Mouse (Mus musculus): ENCODE results near the gene Tnnc1. TPM values are rescaled to one million over a fixed set of nuclear protein-coding genes. Genes with fewer than 3 reads are reported as not detected.
A peak's percentile ranks its signal among the peaks of the same experiment; 100 is the strongest.

Gene Tnnc1
- polyA plus RNA-seq, 1 experiment from 2014 or later, result 1.6 TPM

DNA sequence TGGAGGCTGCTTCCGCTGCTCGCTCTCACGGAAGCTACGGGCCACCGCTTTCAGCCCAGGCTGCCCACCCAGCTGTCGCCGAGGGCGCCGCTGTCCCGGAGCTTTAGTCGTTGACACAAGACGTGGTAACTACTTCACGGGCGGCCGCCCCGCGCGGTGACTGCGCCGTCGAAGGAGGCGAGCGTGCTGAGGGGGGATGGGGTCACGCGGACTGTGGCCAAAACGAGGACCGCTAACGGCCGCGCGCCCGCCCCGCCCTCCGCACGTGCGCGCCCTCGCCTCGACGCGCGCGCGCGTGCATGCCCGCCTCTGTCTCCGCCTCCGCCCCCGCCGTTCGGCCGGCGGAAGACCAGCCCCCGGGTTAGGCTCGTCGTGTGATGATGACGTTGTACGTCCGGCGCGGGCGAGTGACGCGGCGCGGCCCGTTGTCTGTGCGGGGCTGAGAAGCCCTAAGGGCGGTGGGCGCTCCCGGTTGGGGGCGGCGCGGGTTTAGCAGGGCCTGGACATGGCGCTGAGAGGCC, 43.0 kb downstream of the Tnnc1 start, which contains the start of the genes Phf7 and Bap1:
Phf7 (minus strand) TSS at position 234 of the 521 bp plus-strand sequence.
Bap1 (plus strand) TSS at position 367 of the 521 bp plus-strand sequence.
- Histone ChIP-seq H3K9me3 (ENCODE audit: control insufficient read depth) (no peaks in the 10 kb centered on the region), H3K9ac (ENCODE audit: low read depth, low read length) (peak within 1 kb of the TSS; percentile 85), H3K4me2 (replicated peaks; ENCODE audit: low read depth) (peak within 1 kb of the TSS; percentile 81), H3K4me1 (replicated peaks; ENCODE audit: control insufficient read depth, insufficient read depth, low read length) (no peaks in the 10 kb centered on the region), H3K27ac (ENCODE audit: low read depth, low read length) (peak within 1 kb of the TSS; percentile 85), H3K36me3 (ENCODE audit: control insufficient read depth, insufficient read depth) (peaks cover 30% of the 10 kb centered on the region), H3K4me3 (ENCODE audit: low read depth, low read length) (peak within 1 kb of the TSS; percentile 71), H3K27me3 (replicated peaks; ENCODE audit: control insufficient read depth, insufficient read depth, low read length) (no peaks in the 10 kb centered on the region)
- under 1% methylated on average over 75 of the region's 75 CpGs for WGBS
- TF ChIP-seq CTCF (IDR thresholded peaks at IDR 0.05; ENCODE audit: low read depth), result peak; percentile 24
- peak; percentile 95 for ATAC-seq

DNA sequence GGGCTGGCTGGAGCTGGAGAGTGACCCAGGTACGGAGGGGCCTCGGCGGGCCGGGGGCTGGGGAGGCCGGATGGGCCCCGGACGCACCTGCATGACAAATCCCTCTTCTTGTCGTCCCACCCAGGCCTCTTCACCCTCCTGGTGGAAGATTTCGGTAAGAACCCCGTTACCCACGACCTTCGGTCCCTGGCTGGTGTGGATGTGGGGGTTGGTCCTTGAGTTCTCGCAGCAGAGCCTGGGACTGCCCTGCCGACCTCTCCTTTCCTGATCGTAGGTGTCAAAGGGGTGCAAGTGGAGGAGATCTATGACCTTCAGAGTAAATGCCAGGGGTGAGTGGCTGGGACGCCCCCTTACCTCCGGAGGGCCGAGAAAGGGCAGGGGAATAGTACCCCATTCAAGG, 43.5 kb downstream of the Tnnc1 start:
- Histone ChIP-seq H3K27ac (ENCODE audit: low read depth, low read length) (0 out of 2 replicates have a peak overlapping the region, but pooled peaks have one; percentile 2), H3K9me3 (ENCODE audit: control insufficient read depth) (no peaks in the 10 kb centered on the region), H3K4me1 (replicated peaks; ENCODE audit: control insufficient read depth, insufficient read depth, low read length) (no peaks in the 10 kb centered on the region), H3K4me2 (replicated peaks; ENCODE audit: low read depth) (peak overlapping the region; percentile 81), H3K9ac (ENCODE audit: low read depth, low read length) (peak overlapping the region; percentile 85), H3K36me3 (ENCODE audit: control insufficient read depth, insufficient read depth) (peaks cover 34% of the 10 kb centered on the region), H3K27me3 (replicated peaks; ENCODE audit: control insufficient read depth, insufficient read depth, low read length) (no peaks in the 10 kb centered on the region), H3K4me3 (ENCODE audit: low read depth, low read length) (peak overlapping the region; percentile 71)
- under 1% methylated on average over 18 of the region's 18 CpGs for WGBS
- ATAC-seq, result peak; percentile 23
- TF ChIP-seq CTCF (IDR thresholded peaks at IDR 0.05; ENCODE audit: low read depth), result no peak

DNA sequence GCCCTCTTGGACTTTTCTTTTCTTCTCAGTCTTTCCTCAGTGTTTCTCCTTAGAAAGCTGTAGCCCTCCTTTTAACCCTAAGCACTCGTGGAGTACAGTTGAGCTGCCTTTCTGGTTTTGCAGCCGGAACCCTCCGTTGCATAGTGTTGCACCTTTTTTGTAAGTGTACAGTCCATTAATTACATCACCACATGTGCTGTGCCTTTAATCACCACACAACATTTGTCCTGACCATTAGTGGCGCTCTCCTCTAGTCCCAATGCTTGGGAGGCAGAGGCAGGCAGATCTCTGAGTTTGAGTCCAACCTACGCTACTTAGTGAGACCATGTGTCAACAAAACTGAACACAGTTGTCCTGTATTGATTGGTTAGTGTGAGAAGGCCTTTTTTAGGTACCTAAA, 44.0 kb downstream of the Tnnc1 start:
- H3K36me3 ChIP-seq (ENCODE audit: control insufficient read depth, insufficient read depth), result peaks cover 39% of the 10 kb centered on the region
- H3K4me1 ChIP-seq (replicated peaks; ENCODE audit: control insufficient read depth, insufficient read depth, low read length), result no peaks in the 10 kb centered on the region
- H3K27me3 ChIP-seq (replicated peaks; ENCODE audit: control insufficient read depth, insufficient read depth, low read length), result no peaks in the 10 kb centered on the region
- 82% methylated on average over 5 of the region's 5 CpGs for WGBS
- TF ChIP-seq CTCF (IDR thresholded peaks at IDR 0.05; ENCODE audit: low read depth), result no peak
- H3K27ac ChIP-seq (ENCODE audit: low read depth, low read length), result no peak overlapping the region
- ATAC-seq, result no peak
- peak overlapping the region; percentile 71 for H3K4me3 ChIP-seq (ENCODE audit: low read depth, low read length)
- no peaks in the 10 kb centered on the region for H3K9me3 ChIP-seq (ENCODE audit: control insufficient read depth)
- peak overlapping the region; percentile 81 for H3K4me2 ChIP-seq (replicated peaks; ENCODE audit: low read depth)
- peak overlapping the region; percentile 85 for H3K9ac ChIP-seq (ENCODE audit: low read depth, low read length)

DNA sequence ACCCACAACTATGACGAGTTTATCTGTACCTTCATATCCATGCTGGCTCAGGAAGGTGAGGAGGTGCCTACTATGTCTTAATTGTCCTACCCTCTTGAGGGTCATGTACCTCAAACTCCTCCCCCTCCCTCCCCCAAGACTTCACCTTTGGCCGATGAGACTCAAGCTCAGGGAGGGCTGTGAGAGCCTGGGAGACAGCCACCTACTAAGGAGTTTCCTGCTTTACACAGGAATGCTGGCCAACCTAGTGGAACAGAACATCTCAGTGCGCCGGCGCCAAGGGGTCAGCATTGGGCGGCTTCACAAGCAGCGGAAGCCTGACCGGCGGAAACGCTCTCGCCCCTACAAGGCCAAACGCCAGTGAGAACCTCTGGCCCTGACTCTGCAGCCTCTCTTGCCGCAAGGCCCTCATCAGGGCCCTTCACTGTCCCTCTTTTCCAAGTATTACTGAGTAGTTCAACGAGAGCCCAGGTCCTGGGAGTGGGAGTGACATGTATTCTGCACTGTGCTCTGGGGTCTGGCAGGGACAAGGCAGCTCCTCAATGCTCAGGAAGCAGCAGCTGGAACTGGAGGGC, 50.5 kb downstream of the Tnnc1 start:
- Histone ChIP-seq H3K4me3 (ENCODE audit: low read depth, low read length) (no peak overlapping the region), H3K9me3 (ENCODE audit: control insufficient read depth) (no peaks in the 10 kb centered on the region), H3K27ac (ENCODE audit: low read depth, low read length) (no peak overlapping the region), H3K9ac (ENCODE audit: low read depth, low read length) (no peak overlapping the region), H3K36me3 (ENCODE audit: control insufficient read depth, insufficient read depth) (peaks cover 75% of the 10 kb centered on the region), H3K27me3 (replicated peaks; ENCODE audit: control insufficient read depth, insufficient read depth, low read length) (no peaks in the 10 kb centered on the region), H3K4me1 (replicated peaks; ENCODE audit: control insufficient read depth, insufficient read depth, low read length) (no peaks in the 10 kb centered on the region), H3K4me2 (replicated peaks; ENCODE audit: low read depth) (no peak overlapping the region)
- TF ChIP-seq CTCF (IDR thresholded peaks at IDR 0.05; ENCODE audit: low read depth), result no peak
- no peak for ATAC-seq
- 90% methylated on average over 14 of the region's 14 CpGs for WGBS

DNA sequence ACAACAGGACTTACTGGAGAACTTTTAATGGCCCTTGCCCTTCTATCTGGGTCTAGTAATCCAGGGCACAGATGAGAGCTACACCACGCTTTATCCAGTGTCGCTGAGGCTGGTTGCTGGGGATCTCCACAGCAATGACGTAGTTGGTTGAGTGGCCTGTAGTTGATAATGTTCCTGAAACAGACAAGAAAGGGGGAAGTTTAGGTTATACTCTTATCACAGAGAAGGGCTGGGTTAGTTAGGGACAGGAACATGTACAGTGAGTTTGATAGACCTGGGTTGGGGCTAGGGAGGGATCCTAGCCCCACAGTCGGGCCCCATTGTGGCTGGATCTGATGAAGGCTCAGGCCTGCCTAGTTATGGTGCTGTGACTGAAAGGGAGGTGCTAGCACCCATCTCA, 52.3 kb downstream of the Tnnc1 start:
- H3K27me3 ChIP-seq (replicated peaks; ENCODE audit: control insufficient read depth, insufficient read depth, low read length), result no peaks in the 10 kb centered on the region
- H3K36me3 ChIP-seq (ENCODE audit: control insufficient read depth, insufficient read depth), result peaks cover 57% of the 10 kb centered on the region
- no peak overlapping the region for H3K4me2 ChIP-seq (replicated peaks; ENCODE audit: low read depth)

DNA sequence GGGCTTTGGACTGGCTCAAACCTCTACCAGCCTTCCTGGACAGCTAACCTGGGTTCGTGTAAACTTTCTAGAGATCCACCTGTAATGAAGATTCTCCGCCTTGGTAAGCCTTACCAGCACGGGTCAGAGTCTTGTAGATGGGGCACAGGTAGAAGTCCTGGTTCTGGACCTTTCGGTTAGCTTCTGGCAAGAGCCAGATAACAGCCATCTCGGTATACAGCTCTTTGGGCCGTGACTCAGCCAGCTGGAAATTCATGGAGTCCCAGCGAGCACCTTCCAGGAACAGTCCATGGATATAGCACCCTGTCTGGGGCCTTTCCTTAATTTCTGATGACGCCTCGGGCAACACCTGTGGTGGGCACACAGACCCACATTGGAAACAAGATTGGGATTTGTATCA, 52.8 kb downstream of the Tnnc1 start:
- ATAC-seq, result no peak
- H3K27ac ChIP-seq (ENCODE audit: low read depth, low read length), result no peak overlapping the region; the same call in 1 of the 2 replicates
- H3K9ac ChIP-seq (ENCODE audit: low read depth, low read length), result no peak overlapping the region
- H3K4me1 ChIP-seq (replicated peaks; ENCODE audit: control insufficient read depth, insufficient read depth, low read length), result no peaks in the 10 kb centered on the region
- H3K36me3 ChIP-seq (ENCODE audit: control insufficient read depth, insufficient read depth), result peaks cover 53% of the 10 kb centered on the region
- TF ChIP-seq CTCF (IDR thresholded peaks at IDR 0.05; ENCODE audit: low read depth), result no peak
- H3K9me3 ChIP-seq (ENCODE audit: control insufficient read depth), result no peaks in the 10 kb centered on the region
- H3K27me3 ChIP-seq (replicated peaks; ENCODE audit: control insufficient read depth, insufficient read depth, low read length), result no peaks in the 10 kb centered on the region
- no peak overlapping the region for H3K4me3 ChIP-seq (ENCODE audit: low read depth, low read length)
- WGBS, result 91% methylated on average over 9 of the region's 9 CpGs
- H3K4me2 ChIP-seq (replicated peaks; ENCODE audit: low read depth), result no peak overlapping the region

More for the DNA sequence above, 52.3 kb downstream of the Tnnc1 start:
- no peaks in the 10 kb centered on the region for H3K4me1 ChIP-seq (replicated peaks; ENCODE audit: control insufficient read depth, insufficient read depth, low read length)
- H3K4me3 ChIP-seq (ENCODE audit: low read depth, low read length), result no peak overlapping the region
- no peak for TF ChIP-seq CTCF (IDR thresholded peaks at IDR 0.05; ENCODE audit: low read depth)
- no peak overlapping the region for H3K27ac ChIP-seq (ENCODE audit: low read depth, low read length)
- ATAC-seq, result no peak
- no peak overlapping the region for H3K9ac ChIP-seq (ENCODE audit: low read depth, low read length)
- H3K9me3 ChIP-seq (ENCODE audit: control insufficient read depth), result no peaks in the 10 kb centered on the region
- 98% methylated on average over 4 of the region's 4 CpGs for WGBS

Other genes starting within 250 kb of the Tnnc1 start
- gene Glt8d1, start 206.9 kb upstream of the Tnnc1 start, polyA plus RNA-seq (2015; fragmentation: Nextera tagmentation; extraction: Ambion mirVana), result 18.2 and 21.6 TPM in 2 replicates
- gene Spcs1, start 206.6 kb upstream of the Tnnc1 start, polyA plus RNA-seq (2015; fragmentation: Nextera tagmentation; extraction: Ambion mirVana), result 434 and 465 TPM in 2 replicates
- 33.1 and 39.8 TPM in 2 replicates for gene Pbrm1, start 189.2 kb upstream of the Tnnc1 start, polyA plus RNA-seq (2015; fragmentation: Nextera tagmentation; extraction: Ambion mirVana)
- gene Gnl3, start 189.2 kb upstream of the Tnnc1 start, polyA plus RNA-seq (2015; fragmentation: Nextera tagmentation; extraction: Ambion mirVana), result 53.5 and 59.6 TPM in 2 replicates
- gene Smim4, start 79.4 kb upstream of the Tnnc1 start, polyA plus RNA-seq (2015; fragmentation: Nextera tagmentation; extraction: Ambion mirVana), result 127 and 132 TPM in 2 replicates
- gene Nt5dc2, start 77.3 kb upstream of the Tnnc1 start, polyA plus RNA-seq (2015; fragmentation: Nextera tagmentation; extraction: Ambion mirVana), result 31.2 and 34.9 TPM in 2 replicates
- gene Stab1, start 39.7 kb upstream of the Tnnc1 start, polyA plus RNA-seq (2015; fragmentation: Nextera tagmentation; extraction: Ambion mirVana), result 20.6 and 23.1 TPM in 2 replicates
- gene Nisch, start 8.6 kb downstream of the Tnnc1 start, polyA plus RNA-seq (2015; fragmentation: Nextera tagmentation; extraction: Ambion mirVana), result 74.1 and 78.8 TPM in 2 replicates
- gene Sema3g, start 9.5 kb downstream of the Tnnc1 start, polyA plus RNA-seq (2015; fragmentation: Nextera tagmentation; extraction: Ambion mirVana), result 0.61 and 0.74 TPM in 2 replicates
- 8.6 and 10.3 TPM in 2 replicates for gene Phf7, start 43.0 kb downstream of the Tnnc1 start, polyA plus RNA-seq (2015; fragmentation: Nextera tagmentation; extraction: Ambion mirVana)
- gene Bap1, start 43.1 kb downstream of the Tnnc1 start, polyA plus RNA-seq (2015; fragmentation: Nextera tagmentation; extraction: Ambion mirVana), result 20.7 and 22.4 TPM in 2 replicates
- 0.30 and 0.57 TPM in 2 replicates for gene Dnah1, start 115.6 kb downstream of the Tnnc1 start, polyA plus RNA-seq (2015; fragmentation: Nextera tagmentation; extraction: Ambion mirVana)
- 18.6 and 18.7 TPM in 2 replicates for gene Capn7, start 128.3 kb downstream of the Tnnc1 start, polyA plus RNA-seq (2015; fragmentation: Nextera tagmentation; extraction: Ambion mirVana)
- 12.0 and 12.4 TPM in 2 replicates for gene Sh3bp5, start 227.8 kb downstream of the Tnnc1 start, polyA plus RNA-seq (2015; fragmentation: Nextera tagmentation; extraction: Ambion mirVana)